Mouse (Mus musculus): ENCODE measurements around the gene Rpa1. TPM values are rescaled to one million over a fixed set of nuclear protein-coding genes. Genes with fewer than 3 reads are reported as not detected.
"Not testable (repeated sequence)": the region's sequence is repeated elsewhere in the genome, so short reads cannot be mapped to it uniquely, and the experiment has no call there.

The Rpa1 gene
- total RNA-seq, 1 experiment from 2014 or later: 158 TPM

- ATAC-seq (replicated peaks; ENCODE audit: low read depth, poor library complexity, severe bottlenecking): peak; percentile 90
These were observed 57.4 kb downstream of the Rpa1 start for GRCm38 (mm10) chr11:75290566-75291271.

GRCm38 (mm10) chr11:75289120-75289519, 59.0 kb downstream of the Rpa1 start:
- no peak for ATAC-seq (replicated peaks; ENCODE audit: low read depth, poor library complexity, severe bottlenecking)

GRCm38 (mm10) chr11:75288517-75288916, 59.6 kb downstream of the Rpa1 start:
- ATAC-seq (replicated peaks; ENCODE audit: low read depth, poor library complexity, severe bottlenecking): no peak

- no peak for ATAC-seq (replicated peaks; ENCODE audit: low read depth, poor library complexity, severe bottlenecking)
These were observed 60.2 kb downstream of the Rpa1 start for GRCm38 (mm10) chr11:75287940-75288339.

- ATAC-seq (replicated peaks; ENCODE audit: low read depth, poor library complexity, severe bottlenecking): no peak
These were observed 61.3 kb downstream of the Rpa1 start for GRCm38 (mm10) chr11:75286868-75287267.

- ATAC-seq (replicated peaks; ENCODE audit: low read depth, poor library complexity, severe bottlenecking): no peak
These were observed 62.1 kb downstream of the Rpa1 start for GRCm38 (mm10) chr11:75285893-75286467.

GRCm38 (mm10) chr11:75283784-75284183, 64.3 kb downstream of the Rpa1 start:
- ATAC-seq (replicated peaks; ENCODE audit: low read depth, poor library complexity, severe bottlenecking): not testable (repeated sequence)

GRCm38 (mm10) chr11:75282496-75283120, 65.5 kb downstream of the Rpa1 start:
- peak; percentile 66 for ATAC-seq (replicated peaks; ENCODE audit: low read depth, poor library complexity, severe bottlenecking)

GRCm38 (mm10) chr11:75281380-75282256, 66.5 kb downstream of the Rpa1 start:
- ATAC-seq (replicated peaks; ENCODE audit: low read depth, poor library complexity, severe bottlenecking): no peak

GRCm38 (mm10) chr11:75280435-75281001, 67.6 kb downstream of the Rpa1 start:
- ATAC-seq (replicated peaks; ENCODE audit: low read depth, poor library complexity, severe bottlenecking): no peak

- ATAC-seq (replicated peaks; ENCODE audit: low read depth, poor library complexity, severe bottlenecking): no peak
These were observed 68.1 kb downstream of the Rpa1 start for GRCm38 (mm10) chr11:75280066-75280410.

- ATAC-seq (replicated peaks; ENCODE audit: low read depth, poor library complexity, severe bottlenecking): peak; percentile 36; the same call in 1 of the 2 replicates
These were observed 68.6 kb downstream of the Rpa1 start for GRCm38 (mm10) chr11:75279342-75280065.

- no peak for ATAC-seq (replicated peaks; ENCODE audit: low read depth, poor library complexity, severe bottlenecking)
These were observed 69.1 kb downstream of the Rpa1 start for GRCm38 (mm10) chr11:75279013-75279341.

GRCm38 (mm10) chr11:75278115-75278514, 70.0 kb downstream of the Rpa1 start:
- ATAC-seq (replicated peaks; ENCODE audit: low read depth, poor library complexity, severe bottlenecking): no peak

GRCm38 (mm10) chr11:75275035-75275434, 73.1 kb downstream of the Rpa1 start:
- ATAC-seq (replicated peaks; ENCODE audit: low read depth, poor library complexity, severe bottlenecking): no peak

- ATAC-seq (replicated peaks; ENCODE audit: low read depth, poor library complexity, severe bottlenecking): no peak
These were observed 74.7 kb downstream of the Rpa1 start for GRCm38 (mm10) chr11:75273466-75273865.

- ATAC-seq (replicated peaks; ENCODE audit: low read depth, poor library complexity, severe bottlenecking): no peak
These were observed 77.1 kb downstream of the Rpa1 start for GRCm38 (mm10) chr11:75270985-75271434.

GRCm38 (mm10) chr11:75270276-75270984, 77.7 kb downstream of the Rpa1 start:
- peak; percentile 83 for ATAC-seq (replicated peaks; ENCODE audit: low read depth, poor library complexity, severe bottlenecking)

GRCm38 (mm10) chr11:75269213-75269612, 78.9 kb downstream of the Rpa1 start:
- ATAC-seq (replicated peaks; ENCODE audit: low read depth, poor library complexity, severe bottlenecking): no peak
